Mouse (Mus musculus): ENCODE results near the gene Vav3.

DNA sequence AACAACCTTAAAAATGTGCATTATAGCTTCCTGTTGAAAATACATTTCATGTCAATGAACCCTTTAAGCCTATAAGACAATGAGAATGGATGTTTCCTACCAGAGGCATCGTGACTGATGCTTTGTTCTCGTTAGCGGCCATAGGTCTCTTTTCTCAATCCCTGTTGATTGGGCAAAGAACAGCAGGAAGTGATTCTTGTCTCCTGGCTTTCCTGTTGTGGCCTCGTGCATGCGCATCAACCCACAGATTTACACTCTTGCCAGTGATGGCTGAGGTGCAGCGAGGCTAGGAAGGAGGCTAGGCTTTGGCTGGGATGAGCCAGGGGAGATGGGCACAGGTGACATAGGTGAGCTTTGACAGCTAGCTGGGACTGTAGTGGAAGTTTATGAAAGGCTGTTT lies 123.2 kb downstream of the Vav3 start:
- TF ChIP-seq CTCF (IDR thresholded peaks at IDR 0.05; ENCODE audit: low read depth) (no peak), EP300 (IDR thresholded peaks at IDR 0.05; ENCODE audit: low read depth) (no peak)
